Mouse (Mus musculus): Measurements from ENCODE around the gene Cenpj.

DNA sequence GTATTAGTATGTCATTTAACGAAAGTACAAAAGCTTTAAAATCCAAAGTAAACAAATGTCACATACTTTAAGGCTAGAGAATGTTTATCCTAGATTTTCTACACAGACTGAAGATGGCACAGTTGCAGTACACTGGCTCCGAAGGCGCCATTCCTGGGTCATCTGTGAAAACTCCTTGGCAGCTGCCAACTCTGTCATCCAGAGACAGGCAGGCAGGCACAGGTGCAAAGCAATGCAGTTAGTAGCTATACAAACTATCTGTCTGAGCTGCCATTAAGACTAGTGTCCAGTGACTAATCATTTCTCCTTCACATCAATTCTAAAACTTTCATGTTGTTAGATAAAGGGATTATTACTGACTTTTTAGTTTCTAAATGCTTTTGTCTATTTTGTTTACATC, 16.1 kb downstream of the Cenpj start:
- TF ChIP-seq CTCF (IDR thresholded peaks at IDR 0.05) (no peak), EP300 (IDR thresholded peaks at IDR 0.05) (no peak)

Data from lung, postnatal 0 days (tissue).